Mouse (Mus musculus): ENCODE measurements around the gene A530084C06Rik. TPM values are rescaled to one million over a fixed set of nuclear protein-coding genes. Genes with fewer than 3 reads are reported as not detected.

The A530084C06Rik gene
- 1 to 10 TPM; 1.2 TPM for total RNA-seq (2021)
- long read RNA-seq, partial matches to known transcripts, result 0 of 1 reads
- long read RNA-seq, other reads (novel, unspliced or antisense), result 0 of 1 reads

- peak; percentile 17 to 40 for DNase-seq (ENCODE audit: low spot score in 2 of 2)
Observed at GRCm38 (mm10) chr13:31558521-31559418, at the start of gene A530084C06Rik. Gene A530084C06Rik, minus strand, starts transcription at chr13:31559333.

GRCm38 (mm10) chr13:31603964-31604363 is 44.8 kb upstream of the A530084C06Rik start:
- no peak for DNase-seq (ENCODE audit: low spot score in 2 of 2)

- no peak for DNase-seq (ENCODE audit: low spot score in 2 of 2)
Observed at GRCm38 (mm10) chr13:31599576-31599975, 40.4 kb upstream of the A530084C06Rik start.

- DNase-seq (ENCODE audit: low spot score in 2 of 2), result no peak
Observed at GRCm38 (mm10) chr13:31587341-31587740, 28.2 kb upstream of the A530084C06Rik start.

GRCm38 (mm10) chr13:31579866-31580265 is 20.7 kb upstream of the A530084C06Rik start:
- DNase-seq (ENCODE audit: low spot score in 2 of 2), result no peak

GRCm38 (mm10) chr13:31578389-31578788 is 19.3 kb upstream of the A530084C06Rik start:
- DNase-seq (ENCODE audit: low spot score in 2 of 2), result no peak

GRCm38 (mm10) chr13:31577576-31577975 is 18.4 kb upstream of the A530084C06Rik start:
- no peak for DNase-seq (ENCODE audit: low spot score in 2 of 2)

- DNase-seq (ENCODE audit: low spot score in 2 of 2), result no peak
Observed at GRCm38 (mm10) chr13:31576696-31577095, 17.6 kb upstream of the A530084C06Rik start.

- no peak for DNase-seq (ENCODE audit: low spot score in 2 of 2)
Observed at GRCm38 (mm10) chr13:31574627-31575026, 15.5 kb upstream of the A530084C06Rik start.

GRCm38 (mm10) chr13:31572806-31573508 is 13.8 kb upstream of the A530084C06Rik start:
- no peak for DNase-seq (ENCODE audit: low spot score in 2 of 2)

GRCm38 (mm10) chr13:31567617-31568294 is 8.6 kb upstream of the A530084C06Rik start:
- no peak for DNase-seq (ENCODE audit: low spot score in 2 of 2)

GRCm38 (mm10) chr13:31567099-31567498 is 8.0 kb upstream of the A530084C06Rik start:
- DNase-seq (ENCODE audit: low spot score in 2 of 2), result no peak

- no peak for DNase-seq (ENCODE audit: low spot score in 2 of 2)
Observed at GRCm38 (mm10) chr13:31564394-31564793, 5.3 kb upstream of the A530084C06Rik start.

GRCm38 (mm10) chr13:31559419-31560144 is 449 bp upstream of the A530084C06Rik start:
- peak; percentile 37 to 71 for DNase-seq (ENCODE audit: low spot score in 2 of 2)

GRCm38 (mm10) chr13:31557768-31558520 is 1.2 kb downstream of the A530084C06Rik start:
- DNase-seq (ENCODE audit: low spot score in 2 of 2), result peak; percentile 19 to 25

- no peak for DNase-seq (ENCODE audit: low spot score in 2 of 2)
Observed at GRCm38 (mm10) chr13:31556964-31557767, 2.0 kb downstream of the A530084C06Rik start.

- no peak for DNase-seq (ENCODE audit: low spot score in 2 of 2)
Observed at GRCm38 (mm10) chr13:31555834-31556233, 3.3 kb downstream of the A530084C06Rik start, which contains the start of gene Foxq1. Gene Foxq1, plus strand, starts transcription at chr13:31556134.

GRCm38 (mm10) chr13:31547610-31548009 is 11.5 kb downstream of the A530084C06Rik start:
- no peak for DNase-seq (ENCODE audit: low spot score in 2 of 2)

- no peak for DNase-seq (ENCODE audit: low spot score in 2 of 2)
Observed at GRCm38 (mm10) chr13:31547204-31547603, 11.9 kb downstream of the A530084C06Rik start.
